In genomic region chr6:142792241-142792968, GRCm38 (mm10) we compare ENCODE assay signal across 12 mouse cellular contexts. TPM values are rescaled to one million over a fixed set of nuclear protein-coding genes. Genes with fewer than 3 reads are reported as not detected.
DNase-seq lines count a peak whose midpoint lies in the region; ATAC-seq lines count a peak whose summit lies in the region.
"Had no signal": no experiment of that assay in that cellular context is flagged by ENCODE, and none has a peak within 500 bp of the region (broad histone marks: within the 10 kb centered on the region; RNA-seq: fewer than 3 reads in every experiment).

No protein-coding gene starts in this region.

- no peaks in the 10 kb centered on the region; the same call in 1 of the 2 replicates for H3K27me3 ChIP-seq in hindbrain, embryonic 10.5 days (ENCODE audit: insufficient read depth, poor library complexity, severe bottlenecking)
- no peaks in the 10 kb centered on the region for H3K27me3 ChIP-seq in hindbrain, embryonic 14.5 days (ENCODE audit: control insufficient read depth, insufficient read depth, low read length)
- no peaks in the 10 kb centered on the region for H3K27me3 ChIP-seq in embryonic facial prominence, embryonic 11.5 days (ENCODE audit: control insufficient read depth, insufficient read depth, low read length)
- H3K27me3 ChIP-seq: limb, embryonic 12.5 days; lung, embryonic 15.5 days had no signal

- H3K9ac ChIP-seq in hindbrain, embryonic 14.5 days, result no peak overlapping the region
- H3K9ac ChIP-seq in embryonic facial prominence, embryonic 11.5 days (replicated peaks; ENCODE audit: low read length), result no peak overlapping the region
- H3K9ac ChIP-seq: limb, embryonic 12.5 days; lung, embryonic 15.5 days had no signal

- no peaks in the 10 kb centered on the region for H3K36me3 ChIP-seq in hindbrain, embryonic 10.5 days
- no peaks in the 10 kb centered on the region for H3K36me3 ChIP-seq in hindbrain, embryonic 14.5 days (replicated peaks; ENCODE audit: control insufficient read depth, insufficient read depth)
- no peaks in the 10 kb centered on the region for H3K36me3 ChIP-seq in embryonic facial prominence, embryonic 11.5 days (replicated peaks; ENCODE audit: control insufficient read depth, insufficient read depth, low read depth, low read length)
- H3K36me3 ChIP-seq: limb, embryonic 12.5 days; lung, embryonic 15.5 days had no signal

- DNase-seq in hindbrain, embryonic 10.5 days (ENCODE audit: low spot score), result peak; percentile 18
- no peak for DNase-seq in hindbrain, embryonic 14.5 days (ENCODE audit: low spot score)
- peak; percentile 17 for DNase-seq in embryonic facial prominence, embryonic 11.5 days (ENCODE audit: low spot score)
- DNase-seq in retina, embryonic 14.5 days (ENCODE audit: low spot score), result peak; percentile 79
- DNase-seq in kidney, adult 18-20 months, result no peak
- DNase-seq in spleen, postnatal 36 days (ENCODE audit: low spot score in 2 of 2), result no peak
- DNase-seq: kidney, adult 2 months had no signal

- no peaks in the 10 kb centered on the region for H3K9me3 ChIP-seq in hindbrain, embryonic 10.5 days
- H3K9me3 ChIP-seq in hindbrain, embryonic 14.5 days (ENCODE audit: control insufficient read depth, low read length), result no peaks in the 10 kb centered on the region
- no peaks in the 10 kb centered on the region for H3K9me3 ChIP-seq in embryonic facial prominence, embryonic 11.5 days (replicated peaks; ENCODE audit: control insufficient read depth, low read length)
- H3K9me3 ChIP-seq: limb, embryonic 12.5 days; lung, embryonic 15.5 days had no signal

- 49% methylated on average over 13 of the region's 13 CpGs for WGBS in hindbrain, embryonic 10.5 days
- WGBS in hindbrain, embryonic 14.5 days, result 46% methylated on average over 13 of the region's 13 CpGs
- WGBS in embryonic facial prominence, embryonic 11.5 days, result 39% methylated on average over 13 of the region's 13 CpGs

- no peak overlapping the region for H3K4me3 ChIP-seq in hindbrain, embryonic 10.5 days
- H3K4me3 ChIP-seq in hindbrain, embryonic 14.5 days (replicated peaks; ENCODE audit: low read length), result no peak overlapping the region
- no peak overlapping the region for H3K4me3 ChIP-seq in embryonic facial prominence, embryonic 11.5 days (ENCODE audit: low read depth, low read length)
- H3K4me3 ChIP-seq: limb, embryonic 12.5 days; lung, embryonic 15.5 days had no signal

- H3K4me2 ChIP-seq in hindbrain, embryonic 14.5 days (replicated peaks), result no peak overlapping the region; the same call in 1 of the 2 replicates
- no peak overlapping the region for H3K4me2 ChIP-seq in embryonic facial prominence, embryonic 11.5 days (ENCODE audit: low read depth, low read length)
- H3K4me2 ChIP-seq: limb, embryonic 12.5 days; lung, embryonic 15.5 days had no signal

- H3K4me1 ChIP-seq in hindbrain, embryonic 10.5 days (replicated peaks), result peaks cover 24% of the 10 kb centered on the region
- H3K4me1 ChIP-seq in hindbrain, embryonic 14.5 days (replicated peaks; ENCODE audit: control insufficient read depth, insufficient read depth, low read length), result peaks cover 18% of the 10 kb centered on the region
- H3K4me1 ChIP-seq in embryonic facial prominence, embryonic 11.5 days (ENCODE audit: control insufficient read depth, insufficient read depth, low read length), result no peaks in the 10 kb centered on the region
- H3K4me1 ChIP-seq: limb, embryonic 12.5 days had no signal

- H3K27ac ChIP-seq in hindbrain, embryonic 10.5 days, result peak overlapping the region; percentile 69; the same call in 1 of the 2 replicates
- no peak overlapping the region for H3K27ac ChIP-seq in hindbrain, embryonic 14.5 days
- no peak overlapping the region for H3K27ac ChIP-seq in embryonic facial prominence, embryonic 11.5 days (replicated peaks; ENCODE audit: low read depth, low read length)
- H3K27ac ChIP-seq: limb, embryonic 12.5 days; lung, embryonic 15.5 days had no signal

- ATAC-seq in hindbrain, embryonic 14.5 days (ENCODE audit: low FRiP score), result no peak
- no peak for ATAC-seq in embryonic facial prominence, embryonic 11.5 days (replicated peaks; ENCODE audit: insufficient number of reproducible peaks, low FRiP score, low TSS enrichment, low read depth)
- peak; percentile 37; the same call in 1 of the 2 replicates for ATAC-seq in megakaryocyte, adult 5-6 weeks (ENCODE audit: poor library complexity, severe bottlenecking)
- ATAC-seq in erythroid progenitor cell, adult 5-6 weeks (replicated peaks; ENCODE audit: low FRiP score, poor library complexity, severe bottlenecking), result no peak
- ATAC-seq: activated CD4-positive, CD25-positive, alpha-beta regulatory T cell, adult 4 months had no signal

RNA-seq across cellular contexts. Expression of gene Sult6b2, which starts 11.9 kb away (rescaled TPM):
- polyA plus RNA-seq in hindbrain, embryonic 10.5 days (2016; fragmentation: Nextera tagmentation; extraction: Ambion mirVana), result 0.07 and 0.11 TPM in 2 replicates
- polyA plus RNA-seq in hindbrain, embryonic 14.5 days (2014; fragmentation: Nextera tagmentation; extraction: Ambion mirVana), result not detected in 2 replicates
- not detected in 2 replicates for polyA plus RNA-seq in embryonic facial prominence, embryonic 11.5 days (2014; fragmentation: Nextera tagmentation; extraction: Ambion mirVana)
- not detected in 2 replicates for total RNA-seq in megakaryocyte, adult 5-6 weeks (2015)
- not detected in 2 replicates for total RNA-seq in megakaryocyte, adult 5-6 weeks (2017)
- not detected in 2 replicates for total RNA-seq in erythroid progenitor cell, adult 5-6 weeks (2015; ENCODE audit: low replicate concordance)
- not detected in 2 replicates for total RNA-seq in erythroid progenitor cell, adult 5-6 weeks (2017; ENCODE audit: low replicate concordance)
- polyA plus RNA-seq: activated CD4-positive, CD25-positive, alpha-beta regulatory T cell, adult 4 months; kidney, adult 2 months; limb, embryonic 12.5 days; lung, embryonic 15.5 days had no signal

RNA-seq across cellular contexts. Expression of gene Cmas, which starts 35.9 kb away (rescaled TPM):
- 78.5 and 97.0 TPM in 2 replicates for polyA plus RNA-seq in hindbrain, embryonic 10.5 days (2016; fragmentation: Nextera tagmentation; extraction: Ambion mirVana)
- polyA plus RNA-seq in hindbrain, embryonic 14.5 days (2014; fragmentation: Nextera tagmentation; extraction: Ambion mirVana), result 202 and 219 TPM in 2 replicates
- polyA plus RNA-seq in embryonic facial prominence, embryonic 11.5 days (2014; fragmentation: Nextera tagmentation; extraction: Ambion mirVana), result 97.8 and 110 TPM in 2 replicates
- total RNA-seq in megakaryocyte, adult 5-6 weeks (2015), result 56.1 and 60.6 TPM in 2 replicates
- 52.7 and 60.0 TPM in 2 replicates for total RNA-seq in megakaryocyte, adult 5-6 weeks (2017)
- 226 TPM in 2 replicates for total RNA-seq in erythroid progenitor cell, adult 5-6 weeks (2015; ENCODE audit: low replicate concordance)
- 141 and 188 TPM in 2 replicates for total RNA-seq in erythroid progenitor cell, adult 5-6 weeks (2017; ENCODE audit: low replicate concordance)

Comparison
In these comparisons a context has a peak if more than half of its experiments do, and no peak if none do; other contexts are left out.
1. DNase-seq: peak in hindbrain, embryonic 10.5 days (single experiment), embryonic facial prominence, embryonic 11.5 days (single experiment) and retina, embryonic 14.5 days (single experiment); none in hindbrain, embryonic 14.5 days (single experiment), kidney, adult 18-20 months (single experiment) and spleen, postnatal 36 days (0 of 2).